In genomic region chr11:77852195-77852594, GRCm38 (mm10) we compare ENCODE assay signal across 24 mouse cellular contexts. TPM values are rescaled to one million over a fixed set of nuclear protein-coding genes. Genes with fewer than 3 reads are reported as not detected.
DNase-seq lines count a peak whose midpoint lies in the region; ATAC-seq and TF ChIP-seq lines count a peak whose summit lies in the region.
"Had no signal": no experiment of that assay in that cellular context is flagged by ENCODE, and none has a peak within 500 bp of the region (broad histone marks: within the 10 kb centered on the region; RNA-seq: fewer than 3 reads in every experiment).

No protein-coding gene starts in this region.

- H3K4me3 ChIP-seq in hindbrain, embryonic 14.5 days (replicated peaks; ENCODE audit: low read length), result no peak overlapping the region
- H3K4me3 ChIP-seq in hindbrain, embryonic 11.5 days (ENCODE audit: low read depth, low read length), result no peak overlapping the region
- H3K4me3 ChIP-seq in midbrain, embryonic 14.5 days (replicated peaks; ENCODE audit: low read depth, low read length), result no peak overlapping the region
- H3K4me3 ChIP-seq in midbrain, embryonic 11.5 days (ENCODE audit: low read depth, low read length), result no peak overlapping the region
- H3K4me3 ChIP-seq in hindbrain, embryonic 16.5 days (ENCODE audit: low read length), result no peak overlapping the region
- no peak overlapping the region for H3K4me3 ChIP-seq in midbrain, postnatal 0 days (ENCODE audit: low read depth, low read length)
- H3K4me3 ChIP-seq in liver, postnatal 0 days (ENCODE audit: low read depth, low read length), result no peak overlapping the region
- H3K4me3 ChIP-seq: embryonic facial prominence, embryonic 12.5 days had no signal

- no peak for TF ChIP-seq EP300 in liver, postnatal 0 days (IDR thresholded peaks at IDR 0.05; ENCODE audit: low read depth)

- no peak for TF ChIP-seq CTCF in midbrain, postnatal 0 days (IDR thresholded peaks at IDR 0.05)
- no peak for TF ChIP-seq CTCF in liver, postnatal 0 days (IDR thresholded peaks at IDR 0.05; ENCODE audit: low read depth)

- peaks cover 76% of the 10 kb centered on the region for H3K4me1 ChIP-seq in hindbrain, embryonic 14.5 days (replicated peaks; ENCODE audit: control insufficient read depth, insufficient read depth, low read length)
- H3K4me1 ChIP-seq in hindbrain, embryonic 11.5 days (replicated peaks; ENCODE audit: control insufficient read depth, insufficient read depth, low read length), result peaks cover 8% of the 10 kb centered on the region
- peaks cover 84% of the 10 kb centered on the region for H3K4me1 ChIP-seq in midbrain, embryonic 14.5 days (ENCODE audit: control insufficient read depth, insufficient read depth, low read length)
- H3K4me1 ChIP-seq in midbrain, embryonic 11.5 days (ENCODE audit: control insufficient read depth, insufficient read depth, low read length), result peaks cover 22% of the 10 kb centered on the region
- H3K4me1 ChIP-seq in hindbrain, embryonic 16.5 days (ENCODE audit: control insufficient read depth, insufficient read depth, low read depth, low read length), result peaks cover 77% of the 10 kb centered on the region
- peaks cover 26% of the 10 kb centered on the region; the same call in 1 of the 2 replicates for H3K4me1 ChIP-seq in midbrain, postnatal 0 days (ENCODE audit: insufficient read depth, low read length)
- no peaks in the 10 kb centered on the region for H3K4me1 ChIP-seq in liver, postnatal 0 days (ENCODE audit: insufficient read depth)

- H3K27me3 ChIP-seq in hindbrain, embryonic 14.5 days (ENCODE audit: control insufficient read depth, insufficient read depth, low read length), result no peaks in the 10 kb centered on the region
- H3K27me3 ChIP-seq in hindbrain, embryonic 11.5 days (ENCODE audit: control insufficient read depth, insufficient read depth, low read length), result no peaks in the 10 kb centered on the region
- no peaks in the 10 kb centered on the region for H3K27me3 ChIP-seq in midbrain, embryonic 14.5 days (ENCODE audit: control insufficient read depth, insufficient read depth, low read length)
- H3K27me3 ChIP-seq in midbrain, embryonic 11.5 days (ENCODE audit: control insufficient read depth, insufficient read depth, low read length), result no peaks in the 10 kb centered on the region
- H3K27me3 ChIP-seq in hindbrain, embryonic 16.5 days (replicated peaks; ENCODE audit: control insufficient read depth, insufficient read depth, low read length), result no peaks in the 10 kb centered on the region
- no peaks in the 10 kb centered on the region for H3K27me3 ChIP-seq in midbrain, postnatal 0 days (ENCODE audit: insufficient read depth, low read length)
- H3K27me3 ChIP-seq in liver, postnatal 0 days (ENCODE audit: insufficient read depth, low read length), result no peaks in the 10 kb centered on the region

- no peak overlapping the region for H3K9ac ChIP-seq in hindbrain, embryonic 14.5 days
- no peak overlapping the region for H3K9ac ChIP-seq in hindbrain, embryonic 11.5 days (ENCODE audit: low read depth, low read length)
- no peak overlapping the region for H3K9ac ChIP-seq in midbrain, embryonic 14.5 days (replicated peaks; ENCODE audit: low read length)
- no peak overlapping the region for H3K9ac ChIP-seq in midbrain, embryonic 11.5 days (ENCODE audit: low read length)
- no peak overlapping the region; the same call in 1 of the 2 replicates for H3K9ac ChIP-seq in hindbrain, embryonic 16.5 days (ENCODE audit: low read depth, low read length)
- peak overlapping the region; percentile 29; the same call in 1 of the 2 replicates for H3K9ac ChIP-seq in midbrain, postnatal 0 days (replicated peaks; ENCODE audit: low read length, poor library complexity, severe bottlenecking)
- no peak overlapping the region for H3K9ac ChIP-seq in liver, postnatal 0 days (replicated peaks)
- H3K9ac ChIP-seq: embryonic facial prominence, embryonic 12.5 days; liver, embryonic 14.5 days had no signal

- peak overlapping the region; percentile 91; the same call in 1 of the 2 replicates for H3K27ac ChIP-seq in hindbrain, embryonic 14.5 days
- H3K27ac ChIP-seq in hindbrain, embryonic 11.5 days (ENCODE audit: low read depth, low read length), result no peak overlapping the region
- H3K27ac ChIP-seq in midbrain, embryonic 14.5 days (replicated peaks; ENCODE audit: low read depth, low read length), result peak overlapping the region; percentile 94
- no peak overlapping the region for H3K27ac ChIP-seq in midbrain, embryonic 11.5 days (ENCODE audit: low read depth, low read length)
- H3K27ac ChIP-seq in hindbrain, embryonic 16.5 days (ENCODE audit: low read depth, low read length), result peak overlapping the region; percentile 90
- peak overlapping the region; percentile 84 for H3K27ac ChIP-seq in midbrain, postnatal 0 days (ENCODE audit: low read depth, low read length)
- no peak overlapping the region for H3K27ac ChIP-seq in liver, postnatal 0 days (ENCODE audit: low read depth)
- H3K27ac ChIP-seq: embryonic facial prominence, embryonic 12.5 days; kidney, postnatal 0 days; liver, embryonic 14.5 days had no signal

- ATAC-seq in hindbrain, embryonic 14.5 days (ENCODE audit: low FRiP score), result no peak
- no peak for ATAC-seq in hindbrain, embryonic 11.5 days (ENCODE audit: low FRiP score)
- no peak for ATAC-seq in midbrain, embryonic 14.5 days (ENCODE audit: low FRiP score, low TSS enrichment)
- ATAC-seq in midbrain, embryonic 11.5 days (ENCODE audit: low FRiP score), result no peak
- ATAC-seq in hindbrain, embryonic 16.5 days, result no peak
- no peak for ATAC-seq in midbrain, postnatal 0 days (ENCODE audit: low FRiP score)
- no peak for ATAC-seq in liver, postnatal 0 days

- no peak overlapping the region for H3K4me2 ChIP-seq in hindbrain, embryonic 14.5 days (replicated peaks)
- H3K4me2 ChIP-seq in hindbrain, embryonic 11.5 days (replicated peaks; ENCODE audit: low read depth, low read length), result no peak overlapping the region
- no peak overlapping the region for H3K4me2 ChIP-seq in midbrain, embryonic 14.5 days (ENCODE audit: low read length)
- no peak overlapping the region for H3K4me2 ChIP-seq in midbrain, embryonic 11.5 days
- no peak overlapping the region for H3K4me2 ChIP-seq in hindbrain, embryonic 16.5 days (ENCODE audit: low read length)
- no peak overlapping the region for H3K4me2 ChIP-seq in midbrain, postnatal 0 days (ENCODE audit: low read depth, low read length, poor library complexity, severe bottlenecking)
- no peak overlapping the region for H3K4me2 ChIP-seq in liver, postnatal 0 days (ENCODE audit: low read depth, low read length)
- H3K4me2 ChIP-seq: embryonic facial prominence, embryonic 12.5 days had no signal

- WGBS in hindbrain, embryonic 14.5 days, result 68% methylated on average over 3 of the region's 3 CpGs
- 67% methylated on average over 3 of the region's 3 CpGs for WGBS in hindbrain, embryonic 11.5 days
- WGBS in midbrain, embryonic 14.5 days, result 63% methylated on average over 3 of the region's 3 CpGs
- WGBS in midbrain, embryonic 11.5 days, result 77% methylated on average over 3 of the region's 3 CpGs
- WGBS in hindbrain, embryonic 16.5 days, result 58% methylated on average over 3 of the region's 3 CpGs
- WGBS in midbrain, postnatal 0 days, result 59% methylated on average over 3 of the region's 3 CpGs
- WGBS in liver, postnatal 0 days (ENCODE audit: insufficient replicate concordance), result 72% methylated on average over 3 of the region's 3 CpGs

- no peaks in the 10 kb centered on the region for H3K9me3 ChIP-seq in hindbrain, embryonic 14.5 days (ENCODE audit: control insufficient read depth, low read length)
- H3K9me3 ChIP-seq in hindbrain, embryonic 11.5 days (ENCODE audit: control insufficient read depth, low read length), result no peaks in the 10 kb centered on the region
- no peaks in the 10 kb centered on the region for H3K9me3 ChIP-seq in midbrain, embryonic 14.5 days (ENCODE audit: control insufficient read depth, low read length)
- no peaks in the 10 kb centered on the region for H3K9me3 ChIP-seq in midbrain, embryonic 11.5 days (ENCODE audit: control insufficient read depth, low read length)
- H3K9me3 ChIP-seq in hindbrain, embryonic 16.5 days (ENCODE audit: control insufficient read depth, low read length), result no peaks in the 10 kb centered on the region
- no peaks in the 10 kb centered on the region for H3K9me3 ChIP-seq in midbrain, postnatal 0 days (ENCODE audit: low read length)
- no peaks in the 10 kb centered on the region for H3K9me3 ChIP-seq in liver, postnatal 0 days (ENCODE audit: low read length)
- H3K9me3 ChIP-seq: embryonic facial prominence, embryonic 12.5 days had no signal

- H3K36me3 ChIP-seq in hindbrain, embryonic 14.5 days (replicated peaks; ENCODE audit: control insufficient read depth, insufficient read depth), result peaks cover 55% of the 10 kb centered on the region
- peaks cover 4% of the 10 kb centered on the region; the same call in 1 of the 2 replicates for H3K36me3 ChIP-seq in hindbrain, embryonic 11.5 days (ENCODE audit: control insufficient read depth, insufficient read depth, low read length)
- H3K36me3 ChIP-seq in midbrain, embryonic 14.5 days (ENCODE audit: control insufficient read depth, insufficient read depth, low read length), result peaks cover 45% of the 10 kb centered on the region
- no peaks in the 10 kb centered on the region for H3K36me3 ChIP-seq in midbrain, embryonic 11.5 days (ENCODE audit: control insufficient read depth, insufficient read depth, low read length)
- H3K36me3 ChIP-seq in hindbrain, embryonic 16.5 days (ENCODE audit: control insufficient read depth, insufficient read depth, low read length), result peaks cover 11% of the 10 kb centered on the region
- peaks cover 33% of the 10 kb centered on the region for H3K36me3 ChIP-seq in midbrain, postnatal 0 days (ENCODE audit: insufficient read depth, low read length)
- peaks cover 75% of the 10 kb centered on the region for H3K36me3 ChIP-seq in liver, postnatal 0 days (replicated peaks; ENCODE audit: insufficient read depth, low read length)

- no peak for DNase-seq in hindbrain, embryonic 14.5 days (ENCODE audit: low spot score)
- no peak for DNase-seq in hindbrain, embryonic 11.5 days (ENCODE audit: low spot score)
- no peak for DNase-seq in midbrain, embryonic 14.5 days
- no peak for DNase-seq in midbrain, embryonic 11.5 days (ENCODE audit: low spot score, missing footprints)
- no peak for DNase-seq in midbrain, postnatal 0 days (ENCODE audit: low spot score)
- DNase-seq in lung, adult 18-20 months, result no peak
- no peak for DNase-seq in liver, postnatal 0 days
- DNase-seq: adrenal gland, adult 8-10 months; cerebellum, adult 11-12 months; gastrocnemius, postnatal 36 days; kidney, adult 2 months; layer of hippocampus, postnatal 36 days; lung, postnatal 4 days; right cerebral cortex, postnatal 4 days; thymus, postnatal 14 days had no signal

RNA-seq across cellular contexts. Expression of gene Pipox, which starts 41.7 kb away (rescaled TPM):
- polyA plus RNA-seq in hindbrain, embryonic 14.5 days (2014; fragmentation: Nextera tagmentation; extraction: Ambion mirVana), result 2.8 and 6.1 TPM in 2 replicates
- polyA plus RNA-seq in hindbrain, embryonic 11.5 days (2014; fragmentation: Nextera tagmentation; extraction: Ambion mirVana), result 7.6 and 8.6 TPM in 2 replicates
- 4.0 and 4.2 TPM in 2 replicates for polyA plus RNA-seq in midbrain, embryonic 14.5 days (2014; fragmentation: Nextera tagmentation; extraction: Ambion mirVana)
- polyA plus RNA-seq in midbrain, embryonic 11.5 days (2014; fragmentation: Nextera tagmentation; extraction: Ambion mirVana), result 12.1 and 12.6 TPM in 2 replicates
- polyA plus RNA-seq in hindbrain, embryonic 16.5 days (2015; fragmentation: Nextera tagmentation; extraction: Ambion mirVana), result 5.9 and 7.7 TPM in 2 replicates
- total RNA-seq in midbrain, postnatal 0 days (2014; rRNA removed), result 3.4 and 3.6 TPM in 2 replicates
- polyA plus RNA-seq in midbrain, postnatal 0 days (2015; fragmentation: Nextera tagmentation; extraction: Ambion mirVana), result 3.8 and 5.1 TPM in 2 replicates
- polyA plus RNA-seq in liver, postnatal 0 days (2015; fragmentation: Nextera tagmentation; extraction: Ambion mirVana), result 48.9 and 53.4 TPM in 2 replicates
- total RNA-seq: gastrocnemius, adult 18-20 months; gastrocnemius, postnatal 36 days; megakaryocyte-erythroid progenitor cell, adult 5-6 weeks; MEL; neutrophil, adult 5-6 weeks had no signal
- polyA plus RNA-seq: C2C12 had no signal

Comparison
In these comparisons a context has a peak if more than half of its experiments do, and no peak if none do; other contexts are left out.
1. H3K27ac ChIP-seq: peak in hindbrain, embryonic 14.5 days (single experiment), midbrain, embryonic 14.5 days (single experiment), hindbrain, embryonic 16.5 days (single experiment) and midbrain, postnatal 0 days (single experiment); none in hindbrain, embryonic 11.5 days (single experiment), midbrain, embryonic 11.5 days (single experiment) and liver, postnatal 0 days (single experiment).